Mouse (Mus musculus): ENCODE measurements around the gene Lgr5.

The Lgr5 gene

DNA sequence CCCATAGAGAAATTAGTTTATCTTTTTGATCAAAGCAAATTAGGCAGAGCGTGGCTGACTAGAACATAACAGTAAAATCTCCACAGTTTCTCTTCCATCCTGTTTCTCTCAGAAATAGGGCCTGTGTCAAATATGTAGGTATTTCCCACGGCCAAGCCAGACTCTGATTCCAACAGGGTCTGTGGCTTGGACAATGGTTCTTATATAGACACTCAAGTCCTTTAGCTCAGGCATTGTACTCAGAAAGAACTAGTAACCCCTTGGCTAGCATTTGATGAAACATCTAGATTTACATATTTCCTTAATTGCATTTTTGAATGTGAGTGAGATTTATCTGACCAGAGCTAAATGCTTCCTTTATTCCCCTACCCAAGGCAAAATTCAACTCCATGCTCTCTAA lies 17.0 kb downstream of the Lgr5 start:
- no peak for DNase-seq (ENCODE audit: extremely low read depth, low read depth)

DNA sequence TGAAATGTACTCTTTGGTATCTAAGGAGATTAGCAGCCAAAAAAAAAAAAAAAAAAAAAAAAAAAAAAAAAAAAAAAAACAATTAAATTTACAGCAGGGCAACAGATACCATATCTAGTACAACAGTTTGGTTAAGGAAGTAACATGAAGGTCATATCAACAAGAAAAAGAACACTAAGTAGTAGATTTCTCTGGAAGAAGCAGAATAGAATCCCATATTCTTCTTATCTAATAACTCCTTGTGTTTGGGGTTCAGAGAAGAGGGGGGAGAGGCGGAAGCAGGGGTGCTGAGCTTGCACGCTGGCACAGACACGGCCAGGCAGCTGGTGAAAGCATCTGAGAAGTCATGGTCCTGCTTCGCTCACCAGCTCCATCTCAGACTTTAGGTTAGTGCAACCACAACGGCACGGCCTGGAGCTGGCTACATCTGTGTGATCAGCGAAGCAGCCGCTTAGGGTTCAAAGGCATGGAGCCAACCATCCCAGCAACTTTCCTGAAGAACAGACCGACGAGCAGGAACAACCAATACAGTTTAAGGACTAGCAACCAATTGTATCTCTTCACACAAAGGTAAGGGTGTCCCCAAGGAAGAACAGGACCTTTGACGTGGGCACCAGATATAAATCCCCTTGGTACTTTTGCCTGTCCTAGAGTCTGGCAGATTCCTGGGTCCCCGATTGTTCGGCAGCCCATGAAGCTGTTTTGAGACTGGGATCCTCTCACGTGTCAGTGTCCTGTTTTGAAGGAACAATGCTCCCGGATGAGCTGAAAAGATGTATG lies 17.7 kb downstream of the Lgr5 start, which contains the start of gene A930009A15Rik:
A930009A15Rik (plus strand) TSS at position 275 of the 780 bp plus-strand sequence.
- peak; percentile 57 for DNase-seq (ENCODE audit: extremely low read depth, low read depth)

DNA sequence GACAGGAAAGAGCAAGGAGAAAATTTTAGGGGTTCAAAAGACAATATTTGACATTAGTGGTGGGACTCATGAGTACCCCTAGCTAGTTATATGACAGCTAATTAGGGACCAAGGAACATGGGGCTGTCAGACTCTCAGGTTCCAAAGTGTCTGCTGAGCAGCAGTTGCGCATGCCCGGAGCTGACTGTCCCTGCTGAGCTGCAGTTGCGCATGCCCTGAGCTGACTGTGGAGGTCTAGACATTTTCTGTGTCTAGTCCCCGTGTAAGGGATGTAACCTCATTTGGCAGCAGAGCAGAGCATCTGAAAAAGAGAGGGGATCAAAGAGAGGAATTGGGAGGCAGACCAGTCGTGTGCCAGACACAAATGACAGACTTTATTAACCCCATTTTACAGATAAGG lies 23.6 kb downstream of the Lgr5 start:
- no peak for DNase-seq (ENCODE audit: extremely low read depth, low read depth)

- no peak for DNase-seq (ENCODE audit: extremely low read depth, low read depth)
These were observed 24.5 kb downstream of the Lgr5 start for GRCm38 (mm10) chr10:115562911-115563686.

DNA sequence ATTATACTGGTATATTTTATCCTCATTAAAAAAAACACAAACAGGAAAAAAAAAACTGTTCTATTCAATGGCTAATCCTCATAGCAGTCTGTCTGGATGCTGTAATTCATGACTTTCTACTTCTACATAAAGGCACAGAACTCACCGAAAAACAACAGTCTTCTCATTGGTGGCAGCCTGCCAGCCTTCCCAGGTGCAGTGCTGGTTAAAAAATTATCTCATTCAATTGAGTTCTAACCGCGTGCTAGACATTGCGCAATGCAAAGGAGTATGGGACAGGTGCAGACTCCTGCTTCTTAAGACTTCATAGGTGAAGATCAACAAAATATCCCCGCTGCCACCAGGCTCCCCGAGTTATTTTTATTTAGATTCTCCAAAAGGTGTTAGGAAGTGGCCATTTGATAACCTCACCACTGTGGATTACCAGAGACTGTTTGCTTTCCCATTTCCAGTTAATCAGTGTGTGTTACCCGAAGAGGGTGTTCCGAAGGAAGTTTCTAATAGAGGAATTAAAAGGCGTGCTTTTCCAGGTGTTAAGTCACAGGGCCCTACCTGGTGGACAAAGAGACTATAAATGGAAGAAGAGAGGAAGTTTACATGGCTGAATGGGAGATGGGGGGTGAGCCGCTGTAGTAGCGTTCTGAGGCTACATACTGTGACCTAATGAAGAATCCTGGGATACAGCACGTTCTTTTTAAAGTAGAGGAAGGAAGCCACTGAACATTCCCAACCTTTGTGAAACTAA lies 26.3 kb downstream of the Lgr5 start:
- DNase-seq (ENCODE audit: extremely low read depth, low read depth): no peak

DNA sequence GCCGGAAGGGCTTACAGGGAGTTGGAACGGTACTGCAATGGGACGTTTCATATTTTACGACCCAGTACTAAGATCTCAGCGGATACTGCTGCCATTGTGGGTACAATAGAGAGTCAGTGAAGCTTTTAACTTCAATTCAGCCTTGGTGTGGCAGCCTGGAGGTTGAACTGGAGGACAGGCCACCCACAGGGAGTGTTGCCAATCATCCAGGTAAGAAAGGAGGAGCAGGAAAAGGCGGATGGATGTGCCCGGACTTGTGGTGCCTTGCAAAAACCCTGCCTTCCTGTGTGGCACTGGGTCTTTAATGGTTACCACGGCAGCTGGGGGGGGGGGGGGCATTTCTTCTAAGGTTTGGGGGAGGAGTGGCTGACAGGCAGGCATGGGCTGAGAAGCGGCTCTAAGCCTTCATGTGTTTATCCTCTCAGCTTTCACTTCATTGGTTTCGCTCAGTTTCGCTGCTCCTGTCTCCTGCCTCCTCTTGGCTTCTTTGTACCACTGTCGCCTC lies 30.8 kb downstream of the Lgr5 start:
- no peak for DNase-seq (ENCODE audit: extremely low read depth, low read depth)

GRCm38 (mm10) chr10:115555191-115555765 lies 32.3 kb downstream of the Lgr5 start:
- DNase-seq (ENCODE audit: extremely low read depth, low read depth): no peak

DNA sequence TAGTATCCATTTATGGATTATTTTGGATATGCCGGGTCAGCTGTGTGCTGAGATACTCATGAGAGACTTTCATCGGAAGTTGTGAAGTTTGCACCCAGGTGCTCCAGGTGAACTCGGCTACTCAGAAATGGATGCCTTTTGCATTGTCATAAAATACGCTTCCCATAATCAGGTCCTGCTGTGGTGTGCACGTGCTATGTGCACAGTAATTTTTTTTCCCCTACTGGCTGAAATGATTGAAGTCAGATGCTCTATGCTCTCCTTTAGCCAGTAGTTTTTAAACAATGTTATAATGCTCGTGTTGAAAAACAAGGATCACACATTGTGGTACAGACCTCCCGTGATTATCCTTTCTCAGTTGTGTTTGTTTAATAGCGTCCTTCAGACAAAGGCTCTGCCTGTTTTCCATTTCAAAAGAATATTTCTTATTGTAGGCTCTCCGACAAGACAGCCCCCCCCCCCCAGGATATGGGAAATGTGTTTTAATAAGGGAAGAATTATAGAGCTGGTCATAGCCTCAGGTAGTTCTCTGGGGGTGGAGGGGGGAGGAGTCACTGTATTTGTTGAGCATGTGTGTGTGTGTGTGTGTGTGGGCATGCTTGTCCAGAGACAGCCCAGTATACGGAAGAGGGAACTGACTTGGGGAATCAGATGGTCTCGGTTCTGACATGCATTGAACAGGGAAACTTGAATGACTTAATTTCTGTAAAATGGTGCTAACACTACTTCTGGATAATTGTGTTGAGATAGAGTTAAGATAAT lies 34.0 kb downstream of the Lgr5 start:
- no peak for DNase-seq (ENCODE audit: extremely low read depth, low read depth)

DNA sequence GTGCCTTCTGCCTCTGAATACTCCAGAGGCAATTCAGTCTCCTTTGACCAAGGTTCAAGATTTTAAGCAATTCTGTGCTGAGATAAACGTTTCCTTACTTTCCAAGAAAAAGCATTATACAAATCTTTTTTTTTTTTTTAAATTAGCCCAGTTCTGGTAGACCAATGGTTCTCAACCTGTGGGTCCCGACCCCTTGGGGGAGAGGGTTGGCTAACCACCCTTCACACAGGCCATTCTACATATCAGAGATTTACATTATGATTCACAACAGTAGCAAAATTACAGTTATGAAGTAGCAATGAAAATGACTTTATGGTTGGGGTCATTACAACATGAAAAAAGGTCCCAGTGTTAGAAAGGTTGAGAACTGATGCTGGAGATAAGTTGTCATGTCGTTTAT lies 36.5 kb downstream of the Lgr5 start:
- DNase-seq (ENCODE audit: extremely low read depth, low read depth): no peak

GRCm38 (mm10) chr10:115550253-115550652 lies 37.3 kb downstream of the Lgr5 start:
- no peak for DNase-seq (ENCODE audit: extremely low read depth, low read depth)

DNA sequence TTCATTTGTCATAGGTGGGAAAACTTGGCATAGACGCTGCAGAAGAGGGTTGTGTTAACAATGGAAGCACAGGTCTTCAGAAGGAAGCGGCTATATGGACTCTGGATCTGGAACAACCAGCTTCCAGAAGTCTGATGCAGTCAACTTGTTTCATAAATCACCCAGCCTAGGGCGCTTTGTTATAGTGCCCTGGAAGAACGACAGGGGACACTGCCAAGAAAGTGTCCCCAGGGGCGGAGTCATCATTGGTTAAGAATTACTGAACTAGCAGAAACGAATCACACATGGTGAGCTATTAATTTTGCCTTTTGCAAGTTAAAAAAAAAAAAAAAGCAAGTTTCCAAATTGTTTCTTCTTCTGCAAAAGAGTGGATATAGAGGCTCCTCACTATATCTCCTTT lies 44.7 kb downstream of the Lgr5 start:
- no peak for DNase-seq (ENCODE audit: extremely low read depth, low read depth)

GRCm38 (mm10) chr10:115530746-115531145 lies 56.8 kb downstream of the Lgr5 start:
- peak; percentile 47 for DNase-seq (ENCODE audit: extremely low read depth, low read depth)

DNA sequence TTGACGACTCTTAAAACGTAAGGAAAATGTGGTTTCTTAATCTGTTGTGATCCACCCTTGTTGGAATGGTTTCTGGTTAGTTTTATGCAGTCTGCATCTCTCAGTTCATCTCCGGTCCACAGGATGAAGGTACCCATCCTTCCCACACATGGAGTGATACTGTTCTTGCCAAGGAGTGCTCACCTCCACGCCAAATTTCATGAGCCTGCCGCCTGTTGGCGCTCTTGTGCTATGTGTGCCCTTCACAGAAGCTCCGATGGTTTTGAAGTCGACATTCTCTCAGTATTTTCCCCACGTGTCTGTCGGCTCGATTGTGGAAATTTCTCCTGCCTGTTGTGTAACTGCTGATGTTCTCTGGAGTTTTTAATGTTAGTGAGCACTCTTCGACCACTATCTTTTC lies 57.8 kb downstream of the Lgr5 start:
- no peak for DNase-seq (ENCODE audit: extremely low read depth, low read depth)

- DNase-seq (ENCODE audit: extremely low read depth, low read depth): no peak
These were observed 58.7 kb downstream of the Lgr5 start for GRCm38 (mm10) chr10:115528892-115529291.

- DNase-seq (ENCODE audit: extremely low read depth, low read depth): no peak
These were observed 66.5 kb downstream of the Lgr5 start for GRCm38 (mm10) chr10:115521081-115521451.

DNA sequence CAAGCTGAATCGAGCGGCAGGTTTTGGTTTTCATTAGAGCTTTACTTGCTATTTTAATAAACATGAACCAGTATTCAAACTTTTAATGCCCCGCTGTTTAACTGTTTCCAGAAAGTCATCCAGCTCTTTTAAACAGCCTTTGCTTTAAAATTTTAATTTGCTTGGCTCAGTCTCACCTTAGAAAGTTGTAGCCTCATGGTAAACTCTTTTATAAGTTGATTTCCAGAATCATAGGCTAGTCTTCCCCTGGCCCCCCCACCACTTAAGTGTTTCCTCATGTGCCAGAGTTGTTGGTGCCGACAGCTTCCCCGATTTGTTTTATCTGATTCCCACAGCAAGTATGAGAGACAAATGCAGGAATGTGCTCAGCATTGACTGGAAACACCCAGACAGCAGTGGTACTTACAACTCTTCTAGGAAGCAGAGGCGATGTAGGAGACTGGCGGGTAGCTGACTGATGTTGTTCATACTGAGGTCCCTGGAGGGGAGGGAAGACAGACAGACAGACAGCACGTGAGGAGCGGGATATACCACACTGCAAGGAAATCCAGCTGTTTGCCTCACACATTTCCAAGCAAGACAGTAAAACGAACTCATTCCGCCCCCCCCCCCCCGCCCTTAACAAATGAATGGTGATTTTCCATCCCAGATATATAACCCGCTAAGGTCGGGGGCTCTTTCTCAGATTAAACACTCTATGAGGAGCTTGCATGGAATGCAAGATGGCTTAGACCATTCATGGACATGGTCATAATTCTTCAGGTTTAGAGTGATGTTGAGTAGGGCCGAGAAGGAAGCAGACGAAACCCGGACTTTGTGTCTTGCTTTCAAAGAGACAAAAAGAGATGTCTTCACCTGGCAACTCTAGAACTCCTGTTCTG lies 67.1 kb downstream of the Lgr5 start:
- no peak for DNase-seq (ENCODE audit: extremely low read depth, low read depth)

DNA sequence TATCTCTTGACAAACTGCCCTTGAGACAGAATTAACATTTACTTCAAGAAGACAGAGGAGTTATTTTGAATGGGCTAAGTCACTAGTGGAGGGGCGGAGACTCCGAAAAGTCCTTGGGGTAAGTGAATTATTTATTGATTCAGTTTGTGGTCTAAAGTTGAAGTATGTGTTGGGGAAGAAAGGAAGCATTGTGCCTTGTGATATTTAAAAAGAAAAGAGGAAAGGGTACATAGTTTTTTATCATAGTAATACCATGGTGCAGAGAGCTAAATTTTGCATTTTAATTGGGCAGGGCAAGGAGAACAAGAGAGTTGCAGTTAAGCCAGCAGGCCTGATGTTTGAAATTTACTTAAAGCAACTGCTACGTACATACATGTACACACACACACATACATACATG lies 68.7 kb downstream of the Lgr5 start:
- no peak for DNase-seq (ENCODE audit: extremely low read depth, low read depth)

DNA sequence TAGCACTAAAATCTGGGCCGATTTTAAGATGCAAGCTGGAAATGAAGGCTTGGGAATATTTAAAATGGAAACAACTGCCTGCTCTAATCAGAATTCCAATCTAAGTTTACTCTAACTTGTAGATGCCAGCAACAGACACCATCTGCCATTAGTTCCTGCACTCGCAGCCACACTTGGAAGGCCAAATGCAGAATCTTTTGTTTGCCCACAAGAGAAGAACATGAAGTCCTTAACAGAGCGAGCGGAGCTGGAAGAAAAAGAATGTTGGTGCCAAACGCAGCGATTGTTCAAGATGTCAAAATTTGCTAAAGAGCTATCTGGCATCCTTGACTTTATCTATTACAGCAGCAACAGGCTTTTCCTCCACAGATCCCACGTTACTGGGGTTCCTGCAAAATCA lies 72.1 kb downstream of the Lgr5 start:
- DNase-seq (ENCODE audit: extremely low read depth, low read depth): no peak

DNA sequence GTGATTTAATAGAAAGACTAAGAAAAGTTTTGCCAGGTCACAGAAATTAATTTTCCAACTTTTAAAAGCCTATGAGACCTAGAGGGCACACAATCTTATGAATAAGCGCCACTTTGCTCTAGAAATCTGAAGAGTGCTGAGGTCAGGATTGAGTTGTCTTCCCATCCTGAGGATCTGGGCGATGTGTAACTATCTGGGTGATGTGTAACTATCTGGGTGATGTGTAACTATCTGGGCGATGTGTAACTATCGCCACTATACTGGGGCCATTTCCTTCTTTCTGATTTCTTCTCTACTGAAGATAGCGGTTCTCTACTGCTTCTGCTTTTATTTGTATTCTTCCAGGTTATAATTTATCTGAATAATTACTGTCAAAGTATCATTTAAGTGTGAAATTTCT lies 76.6 kb downstream of the Lgr5 start:
- DNase-seq (ENCODE audit: extremely low read depth, low read depth): no peak
